Mouse (Mus musculus) lung, postnatal 25 days (tissue): ENCODE data around the gene Phc2.

Source experiments
- DNase-seq: peaks from one replicate; pipeline ENCODE4 v3.0.0; 2022; ENCODE audit warnings: low spot score

The Phc2 gene

GRCm38 (mm10) chr4:128716731-128717130, 62.2 kb downstream of the Phc2 start:
- DNase-seq: no peak

- no peak for DNase-seq
These were observed 65.6 kb downstream of the Phc2 start for GRCm38 (mm10) chr4:128720110-128720509.

GRCm38 (mm10) chr4:128721061-128721648, 66.7 kb downstream of the Phc2 start:
- DNase-seq: no peak

GRCm38 (mm10) chr4:128721761-128722160, 67.3 kb downstream of the Phc2 start:
- no peak for DNase-seq

- DNase-seq: no peak
These were observed 68.4 kb downstream of the Phc2 start for GRCm38 (mm10) chr4:128722932-128723331.

- DNase-seq: no peak
These were observed 68.9 kb downstream of the Phc2 start for GRCm38 (mm10) chr4:128723431-128723830.

GRCm38 (mm10) chr4:128724059-128724458, 69.6 kb downstream of the Phc2 start:
- peak; percentile 68 for DNase-seq

- DNase-seq: peak; percentile 84
These were observed 72.7 kb downstream of the Phc2 start for GRCm38 (mm10) chr4:128727019-128727720.

GRCm38 (mm10) chr4:128727721-128728430, 73.4 kb downstream of the Phc2 start:
- peak; percentile 61 for DNase-seq

- DNase-seq: no peak
These were observed 73.9 kb downstream of the Phc2 start for GRCm38 (mm10) chr4:128728431-128728851.

- no peak for DNase-seq
These were observed 74.7 kb downstream of the Phc2 start for GRCm38 (mm10) chr4:128729033-128729708.

GRCm38 (mm10) chr4:128729709-128730037, 75.2 kb downstream of the Phc2 start:
- DNase-seq: peak; percentile 36

GRCm38 (mm10) chr4:128730271-128730670, 75.8 kb downstream of the Phc2 start:
- no peak for DNase-seq

- DNase-seq: no peak
These were observed 78.3 kb downstream of the Phc2 start for GRCm38 (mm10) chr4:128732794-128733193.

- DNase-seq: peak; percentile 66
These were observed 79.0 kb downstream of the Phc2 start for GRCm38 (mm10) chr4:128733496-128733895.

GRCm38 (mm10) chr4:128734217-128734616, 79.7 kb downstream of the Phc2 start:
- peak; percentile 84 for DNase-seq

- DNase-seq: peak; percentile 56
These were observed 80.5 kb downstream of the Phc2 start for GRCm38 (mm10) chr4:128734721-128735671.

- no peak for DNase-seq
These were observed 82.7 kb downstream of the Phc2 start for GRCm38 (mm10) chr4:128737137-128737589.

GRCm38 (mm10) chr4:128737825-128738610, 83.5 kb downstream of the Phc2 start:
- DNase-seq: no peak

- no peak for DNase-seq
These were observed 86.4 kb downstream of the Phc2 start for GRCm38 (mm10) chr4:128740878-128741277.

GRCm38 (mm10) chr4:128741906-128742305, 87.4 kb downstream of the Phc2 start:
- DNase-seq: no peak
